8 mouse cellular contexts compared by ENCODE assay signal in the genomic region with DNA sequence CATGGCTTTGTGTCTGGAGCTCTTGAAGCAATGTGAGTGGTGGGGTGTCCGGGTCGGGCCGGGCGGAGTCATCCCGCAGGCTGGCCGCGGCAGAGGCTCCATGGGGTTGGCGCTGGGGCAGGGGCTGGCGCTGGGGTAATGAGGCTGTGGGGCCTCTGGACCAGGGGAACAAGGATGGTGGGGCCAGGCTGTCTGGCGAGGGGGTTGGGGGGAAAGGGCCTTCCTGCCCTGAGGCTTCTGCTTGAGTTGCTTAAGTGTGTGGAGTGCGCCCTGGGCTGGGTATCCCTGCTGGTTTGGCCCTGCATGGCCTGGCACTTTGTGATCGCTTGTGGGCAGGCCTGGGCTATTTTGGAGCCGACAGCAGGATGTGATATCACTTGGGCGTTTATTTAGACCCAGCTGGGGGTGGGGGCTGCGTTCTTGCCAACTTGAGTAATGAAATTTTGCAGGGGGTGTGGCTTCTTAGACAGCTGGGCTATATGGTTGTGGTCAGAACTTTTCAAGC. TPM values are rescaled to one million over a fixed set of nuclear protein-coding genes. Genes with fewer than 3 reads are reported as not detected.
DNase-seq lines count a peak whose midpoint lies in the region; ATAC-seq lines count a peak whose summit lies in the region.

No protein-coding gene starts in this region.

- DNase-seq in ovary, postnatal 36 days (ENCODE audit: low spot score) = peak; percentile 56
- no peak for DNase-seq in ovary, postnatal 14 days (ENCODE audit: low spot score)
- DNase-seq in gastrocnemius, postnatal 25 days = peak; percentile 80
- DNase-seq in intestine, embryonic 14.5 days (ENCODE audit: low spot score) = no peak
- peak; percentile 71 for DNase-seq in testis, postnatal 10 days (ENCODE audit: low spot score)

- H3K9ac ChIP-seq in intestine, embryonic 14.5 days (ENCODE audit: low read length) = peak overlapping the region; percentile 93
- peak overlapping the region; percentile 96 for H3K9ac ChIP-seq in limb, embryonic 15.5 days
- peak overlapping the region; percentile 93 for H3K9ac ChIP-seq in midbrain, embryonic 15.5 days

- peak overlapping the region; percentile 80 for H3K4me2 ChIP-seq in intestine, embryonic 14.5 days (ENCODE audit: low read length)
- H3K4me2 ChIP-seq in limb, embryonic 15.5 days = peak overlapping the region; percentile 84
- H3K4me2 ChIP-seq in midbrain, embryonic 15.5 days = peak overlapping the region; percentile 74

- H3K4me1 ChIP-seq in intestine, embryonic 14.5 days (replicated peaks; ENCODE audit: control insufficient read depth, insufficient read depth, low read length) = peaks cover 67% of the 10 kb centered on the region
- peaks cover 78% of the 10 kb centered on the region for H3K4me1 ChIP-seq in limb, embryonic 15.5 days
- H3K4me1 ChIP-seq in midbrain, embryonic 15.5 days = peaks cover 71% of the 10 kb centered on the region

- peak overlapping the region; percentile 77 for H3K27ac ChIP-seq in intestine, embryonic 14.5 days (ENCODE audit: low read depth)
- peak overlapping the region; percentile 82 for H3K27ac ChIP-seq in limb, embryonic 15.5 days
- H3K27ac ChIP-seq in midbrain, embryonic 15.5 days = peak overlapping the region; percentile 92

- WGBS in intestine, embryonic 14.5 days = under 1% methylated on average over 15 of the region's 15 CpGs
- under 1% methylated on average over 15 of the region's 15 CpGs for WGBS in limb, embryonic 15.5 days
- WGBS in midbrain, embryonic 15.5 days = 1% methylated on average over 15 of the region's 15 CpGs

- no peaks in the 10 kb centered on the region for H3K9me3 ChIP-seq in intestine, embryonic 14.5 days (ENCODE audit: control insufficient read depth, low read length)
- no peaks in the 10 kb centered on the region for H3K9me3 ChIP-seq in limb, embryonic 15.5 days
- no peaks in the 10 kb centered on the region for H3K9me3 ChIP-seq in midbrain, embryonic 15.5 days

- H3K27me3 ChIP-seq in intestine, embryonic 14.5 days (replicated peaks; ENCODE audit: control insufficient read depth, insufficient read depth, low read length) = no peaks in the 10 kb centered on the region
- H3K27me3 ChIP-seq in limb, embryonic 15.5 days = no peaks in the 10 kb centered on the region
- H3K27me3 ChIP-seq in midbrain, embryonic 15.5 days (replicated peaks) = no peaks in the 10 kb centered on the region

- no peaks in the 10 kb centered on the region for H3K36me3 ChIP-seq in intestine, embryonic 14.5 days (ENCODE audit: control insufficient read depth, insufficient read depth, low read length)
- H3K36me3 ChIP-seq in limb, embryonic 15.5 days = no peaks in the 10 kb centered on the region
- no peaks in the 10 kb centered on the region for H3K36me3 ChIP-seq in midbrain, embryonic 15.5 days (replicated peaks)

- ATAC-seq in common myeloid progenitor, adult 5-6 weeks (replicated peaks; ENCODE audit: low read depth, poor library complexity, severe bottlenecking) = peak; percentile 59
- no peak for ATAC-seq in intestine, embryonic 14.5 days (replicated peaks; ENCODE audit: low FRiP score, low TSS enrichment, low read depth)
- no peak for ATAC-seq in limb, embryonic 15.5 days (ENCODE audit: insufficient number of reproducible peaks, low FRiP score, low TSS enrichment, low read depth)
- no peak for ATAC-seq in midbrain, embryonic 15.5 days (replicated peaks)

- H3K4me3 ChIP-seq in intestine, embryonic 14.5 days (ENCODE audit: low read depth, low read length) = peak overlapping the region; percentile 84
- H3K4me3 ChIP-seq in limb, embryonic 15.5 days = peak overlapping the region; percentile 93
- peak overlapping the region; percentile 75 for H3K4me3 ChIP-seq in midbrain, embryonic 15.5 days

RNA-seq across cellular contexts. Expression of gene Myl9, which starts 53.1 kb away (rescaled TPM):
- total RNA-seq in common myeloid progenitor, adult 5-6 weeks (2017) = not detected in 2 replicates
- total RNA-seq in gastrocnemius, postnatal 25 days (2021) = 10 to 100 TPM; 63.4 to 81.7 TPM
- 1,449 and 1,579 TPM in 2 replicates for polyA plus RNA-seq in intestine, embryonic 14.5 days (2014; fragmentation: Nextera tagmentation; extraction: Ambion mirVana)
- polyA plus RNA-seq in limb, embryonic 15.5 days (2015; fragmentation: Nextera tagmentation; extraction: Ambion mirVana) = 219 and 273 TPM in 2 replicates
- 41.2 and 41.6 TPM in 2 replicates for polyA plus RNA-seq in midbrain, embryonic 15.5 days (2015; fragmentation: Nextera tagmentation; extraction: Ambion mirVana)

Comparison
In these comparisons a context has a peak if more than half of its experiments do, and no peak if none do; other contexts are left out.
1. DNase-seq: peak in ovary, postnatal 36 days (single experiment), gastrocnemius, postnatal 25 days (single experiment) and testis, postnatal 10 days (single experiment); none in ovary, postnatal 14 days (single experiment) and intestine, embryonic 14.5 days (single experiment).
2. Peak in every context shown above with its lines, with median percentiles within 50 percentile points of each other: H3K27ac ChIP-seq, H3K4me2 ChIP-seq, H3K4me3 ChIP-seq and H3K9ac ChIP-seq.